16 mouse cellular contexts compared by ENCODE assay signal in genomic region chr3:132628741-132629140, GRCm38 (mm10). TPM values are rescaled to one million over a fixed set of nuclear protein-coding genes. Genes with fewer than 3 reads are reported as not detected.
DNase-seq lines count a peak whose midpoint lies in the region; ATAC-seq and TF ChIP-seq lines count a peak whose summit lies in the region.
"Had no signal": no experiment of that assay in that cellular context is flagged by ENCODE, and none has a peak within 500 bp of the region (broad histone marks: within the 10 kb centered on the region; RNA-seq: fewer than 3 reads in every experiment).

No protein-coding gene starts in this region.

- peak; percentile 40 for TF ChIP-seq CTCF in left cerebral cortex, adult 2 months (IDR thresholded peaks at IDR 0.05)

- no peaks in the 10 kb centered on the region for H3K4me1 ChIP-seq in forebrain, embryonic 14.5 days (ENCODE audit: control insufficient read depth, insufficient read depth, low read length)
- H3K4me1 ChIP-seq in forebrain, embryonic 11.5 days (replicated peaks; ENCODE audit: control insufficient read depth, insufficient read depth, low read length) = no peaks in the 10 kb centered on the region
- H3K4me1 ChIP-seq: heart, embryonic 13.5 days; kidney, embryonic 15.5 days; liver, embryonic 15.5 days; midbrain, embryonic 15.5 days; stomach, embryonic 15.5 days had no signal

- peak; percentile 9 for DNase-seq in forebrain, embryonic 14.5 days (ENCODE audit: low spot score)
- DNase-seq in forebrain, embryonic 11.5 days (ENCODE audit: low spot score) = no peak
- DNase-seq in left cerebral cortex, adult 2 months (ENCODE audit: extremely low spot score in 1 of 2, low spot score in 2 of 2) = peak in 1 of 2 experiments; percentile 11
- no peak for DNase-seq in left cerebral cortex, postnatal 36 days (ENCODE audit: low spot score in 2 of 2)
- DNase-seq in frontal cortex, adult 2 months (ENCODE audit: extremely low spot score in 1 of 2, low spot score in 1 of 2) = peak; percentile 4 to 41
- peak; percentile 34 for DNase-seq in right cerebral cortex, postnatal 14 days
- no peak for DNase-seq in heart, postnatal 25 days (ENCODE audit: low spot score)
- no peak for DNase-seq in MN1 (ENCODE audit: low spot score)

- WGBS in forebrain, embryonic 14.5 days = 58% methylated on average over 8 of the region's 8 CpGs
- 56% methylated on average over 8 of the region's 8 CpGs for WGBS in forebrain, embryonic 11.5 days

- H3K4me2 ChIP-seq in forebrain, embryonic 14.5 days (ENCODE audit: low read length) = no peak overlapping the region
- no peak overlapping the region for H3K4me2 ChIP-seq in forebrain, embryonic 11.5 days (ENCODE audit: low read depth, low read length, severe bottlenecking)
- H3K4me2 ChIP-seq: heart, embryonic 13.5 days; kidney, embryonic 15.5 days; liver, embryonic 15.5 days; midbrain, embryonic 15.5 days; stomach, embryonic 15.5 days had no signal

- no peak for ATAC-seq in forebrain, embryonic 14.5 days
- no peak for ATAC-seq in forebrain, embryonic 11.5 days (replicated peaks; ENCODE audit: low FRiP score)
- ATAC-seq: activated CD4-positive, CD25-positive, alpha-beta regulatory T cell, adult 4 months; midbrain, embryonic 15.5 days had no signal

- no peaks in the 10 kb centered on the region for H3K9me3 ChIP-seq in forebrain, embryonic 14.5 days (replicated peaks; ENCODE audit: control insufficient read depth, low read length)
- H3K9me3 ChIP-seq in forebrain, embryonic 11.5 days (ENCODE audit: control insufficient read depth, low read length) = no peaks in the 10 kb centered on the region
- H3K9me3 ChIP-seq: heart, embryonic 13.5 days; kidney, embryonic 15.5 days; liver, embryonic 15.5 days; midbrain, embryonic 15.5 days; stomach, embryonic 15.5 days had no signal

- H3K27ac ChIP-seq in forebrain, embryonic 14.5 days (ENCODE audit: low read depth, low read length) = no peak overlapping the region
- no peak overlapping the region for H3K27ac ChIP-seq in forebrain, embryonic 11.5 days (ENCODE audit: low read depth, low read length)
- no peak overlapping the region for H3K27ac ChIP-seq in left cerebral cortex, adult 2 months
- H3K27ac ChIP-seq: heart, embryonic 13.5 days; kidney, embryonic 15.5 days; liver, embryonic 15.5 days; midbrain, embryonic 15.5 days; stomach, embryonic 15.5 days had no signal

- no peaks in the 10 kb centered on the region for H3K36me3 ChIP-seq in forebrain, embryonic 14.5 days (ENCODE audit: control insufficient read depth, insufficient read depth, low read length)
- H3K36me3 ChIP-seq in forebrain, embryonic 11.5 days (ENCODE audit: control insufficient read depth, insufficient read depth, low read length) = no peaks in the 10 kb centered on the region
- H3K36me3 ChIP-seq: heart, embryonic 13.5 days; kidney, embryonic 15.5 days; liver, embryonic 15.5 days; midbrain, embryonic 15.5 days; stomach, embryonic 15.5 days had no signal

- no peak overlapping the region for H3K4me3 ChIP-seq in forebrain, embryonic 14.5 days (ENCODE audit: low read depth, low read length)
- H3K4me3 ChIP-seq in forebrain, embryonic 11.5 days (ENCODE audit: low read depth, low read length) = no peak overlapping the region
- H3K4me3 ChIP-seq in left cerebral cortex, adult 2 months = no peak overlapping the region
- H3K4me3 ChIP-seq: erythroblast, embryonic 14.5 days; heart, embryonic 13.5 days; kidney, embryonic 15.5 days; liver, embryonic 15.5 days; midbrain, embryonic 15.5 days; stomach, embryonic 15.5 days had no signal

- no peaks in the 10 kb centered on the region for H3K27me3 ChIP-seq in forebrain, embryonic 14.5 days (replicated peaks; ENCODE audit: control insufficient read depth, insufficient read depth, low read length)
- H3K27me3 ChIP-seq in forebrain, embryonic 11.5 days (ENCODE audit: control insufficient read depth, insufficient read depth, low read length) = no peaks in the 10 kb centered on the region
- H3K27me3 ChIP-seq: heart, embryonic 13.5 days; kidney, embryonic 15.5 days; liver, embryonic 15.5 days; midbrain, embryonic 15.5 days; stomach, embryonic 15.5 days had no signal

- intact Hi-C loops in left cerebral cortex, adult 2 months (cut with DNase I) = loop anchor here (10.0 kb wide), 3 partner anchors 424 to 814 kb away; no protein-coding TSS in a partner anchor
- intact Hi-C loops in left cerebral cortex, postnatal 36 days (cut with DNase I) = no loop called here
- intact Hi-C loops in heart, postnatal 25 days (cut with DNase I) = no loop called here

- no peak overlapping the region for H3K9ac ChIP-seq in forebrain, embryonic 14.5 days (ENCODE audit: low read length)
- H3K9ac ChIP-seq in forebrain, embryonic 11.5 days (ENCODE audit: low read length) = no peak overlapping the region
- H3K9ac ChIP-seq: heart, embryonic 13.5 days; kidney, embryonic 15.5 days; liver, embryonic 15.5 days; midbrain, embryonic 15.5 days; stomach, embryonic 15.5 days had no signal

RNA-seq across cellular contexts. Expression of gene Gimd1, which starts 0.9 kb away (rescaled TPM):
- not detected in 2 replicates for polyA plus RNA-seq in forebrain, embryonic 14.5 days (2014; fragmentation: Nextera tagmentation; extraction: Ambion mirVana)
- not detected in 2 replicates for polyA plus RNA-seq in forebrain, embryonic 11.5 days (2014; fragmentation: Nextera tagmentation; extraction: Ambion mirVana)
- total RNA-seq in left cerebral cortex, adult 2 months (2021) = not detected
- not detected for total RNA-seq in left cerebral cortex, postnatal 36 days (2021)
- not detected in 2 replicates for polyA plus RNA-seq in frontal cortex, adult 2 months (2012; rRNA removed)
- total RNA-seq in heart, postnatal 25 days (2021) = not detected
- polyA plus RNA-seq: activated CD4-positive, CD25-positive, alpha-beta regulatory T cell, adult 4 months; C2C12; erythroblast, embryonic 14.5 days; heart, embryonic 13.5 days; midbrain, embryonic 15.5 days had no signal

RNA-seq across cellular contexts. Expression of gene Tbck, which starts 55.2 kb away (rescaled TPM):
- polyA plus RNA-seq in forebrain, embryonic 14.5 days (2014; fragmentation: Nextera tagmentation; extraction: Ambion mirVana) = 21.9 and 25.3 TPM in 2 replicates
- 22.7 and 25.5 TPM in 2 replicates for polyA plus RNA-seq in forebrain, embryonic 11.5 days (2014; fragmentation: Nextera tagmentation; extraction: Ambion mirVana)
- total RNA-seq in left cerebral cortex, adult 2 months (2021) = 10 to 100 TPM; 30.0 to 32.0 TPM
- total RNA-seq in left cerebral cortex, postnatal 36 days (2021) = 10 to 100 TPM; 28.8 to 31.2 TPM
- polyA plus RNA-seq in frontal cortex, adult 2 months (2012; rRNA removed) = 10.4 and 10.9 TPM in 2 replicates
- 10 to 100 TPM; 12.0 to 13.1 TPM for total RNA-seq in heart, postnatal 25 days (2021)

RNA-seq across cellular contexts. Expression of gene Aimp1, which starts 55.4 kb away (rescaled TPM):
- polyA plus RNA-seq in forebrain, embryonic 14.5 days (2014; fragmentation: Nextera tagmentation; extraction: Ambion mirVana) = 76.2 and 78.2 TPM in 2 replicates
- polyA plus RNA-seq in forebrain, embryonic 11.5 days (2014; fragmentation: Nextera tagmentation; extraction: Ambion mirVana) = 75.2 and 87.1 TPM in 2 replicates
- 10 to 100 TPM; 47.2 to 58.1 TPM for total RNA-seq in left cerebral cortex, adult 2 months (2021)
- 10 to 100 TPM; 51.9 to 55.3 TPM for total RNA-seq in left cerebral cortex, postnatal 36 days (2021)
- 56.0 and 67.2 TPM in 2 replicates for polyA plus RNA-seq in frontal cortex, adult 2 months (2012; rRNA removed)
- 10 to 100 TPM; 48.0 to 51.9 TPM for total RNA-seq in heart, postnatal 25 days (2021)

Comparison
In these comparisons a context has a peak if more than half of its experiments do, and no peak if none do; other contexts are left out.
1. DNase-seq: peak in forebrain, embryonic 14.5 days (single experiment), frontal cortex, adult 2 months (2 of 2) and right cerebral cortex, postnatal 14 days (single experiment); none in forebrain, embryonic 11.5 days (single experiment), left cerebral cortex, postnatal 36 days (0 of 2), heart, postnatal 25 days (single experiment) and MN1 (single experiment).